Mouse (Mus musculus): Measurements from ENCODE around the gene Otoa.

The Otoa gene

DNA sequence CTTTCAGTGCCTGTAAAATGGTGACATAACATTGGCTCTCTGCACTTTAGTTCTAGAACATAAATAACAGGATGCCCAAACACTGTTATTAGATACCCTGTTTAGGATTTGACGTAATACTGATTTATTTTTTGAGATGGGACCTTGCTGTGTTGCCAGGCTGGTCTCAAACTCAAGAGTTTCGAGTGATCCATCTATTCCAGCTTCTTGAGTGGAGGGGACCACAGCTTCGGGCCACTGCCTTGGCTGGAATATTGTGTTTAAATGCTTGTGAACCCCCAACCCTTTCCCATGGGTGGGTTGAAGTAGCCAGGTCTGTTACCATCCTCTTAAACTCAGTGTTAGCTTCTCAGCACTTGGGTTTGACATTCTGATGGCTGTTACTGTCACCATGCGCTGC is at the start of gene Otoa:
Gene Otoa (plus strand): TSS at position 301 of the 400 bp plus-strand sequence.
- in situ Hi-C loops (cut with MboI, MseI) = no loop called here

- in situ Hi-C loops (cut with MboI, MseI) = no loop called here
Measured at GRCm38 (mm10) chr7:121033856-121034652, 47.4 kb upstream of the Otoa start, which contains the start of gene Mettl9. Mettl9 (plus strand) TSS chr7:121034445.

DNA sequence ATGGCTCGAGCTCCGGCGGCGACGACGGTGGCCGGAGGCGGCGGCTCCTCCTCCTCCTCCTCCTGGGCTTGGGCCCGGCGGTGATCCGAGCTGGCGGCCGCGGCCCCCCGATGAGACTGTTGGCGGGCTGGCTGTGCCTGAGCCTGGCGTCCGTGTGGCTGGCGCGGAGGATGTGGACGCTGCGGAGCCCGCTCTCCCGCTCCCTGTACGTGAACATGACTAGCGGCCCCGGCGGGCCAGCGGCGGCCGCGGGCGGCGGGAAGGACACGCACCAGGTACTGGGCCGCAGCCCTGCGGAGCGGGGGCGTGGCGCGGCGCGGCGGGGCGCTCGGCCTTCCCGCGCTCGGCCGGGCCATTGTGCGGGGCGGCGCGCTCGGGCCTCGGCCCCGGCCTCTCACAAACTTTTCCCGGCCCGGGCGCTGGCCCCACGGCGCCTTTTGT is 46.7 kb upstream of the Otoa start:
- in situ Hi-C loops (cut with MboI, MseI) = no loop called here

DNA sequence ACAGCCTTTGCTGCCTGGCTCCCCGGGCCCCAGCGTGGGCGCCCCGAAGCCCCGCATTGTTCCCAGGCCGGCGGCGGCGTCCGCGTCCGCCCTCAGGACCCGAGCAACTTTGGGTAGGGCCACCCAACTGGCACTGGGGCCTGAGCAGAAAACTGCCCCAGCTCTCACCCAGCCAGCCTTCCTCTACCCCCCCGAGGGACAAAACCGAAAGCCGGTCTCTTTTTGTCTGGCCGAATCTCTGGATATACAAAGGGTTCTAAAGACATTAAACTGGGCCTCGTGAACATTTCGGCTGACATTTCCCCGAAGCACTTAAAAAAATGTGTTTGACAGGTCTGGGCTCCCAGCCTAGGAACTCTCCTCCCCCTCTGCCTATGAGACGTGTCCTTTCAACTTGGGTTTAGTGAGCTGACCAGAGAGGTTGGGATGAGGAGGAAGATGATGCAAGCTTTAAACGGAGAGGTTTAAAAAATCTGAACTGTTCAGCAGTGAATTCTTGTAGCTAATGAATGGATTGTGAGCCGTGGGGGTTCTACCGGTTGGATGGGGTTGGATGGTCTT is 46.2 kb upstream of the Otoa start:
- in situ Hi-C loops (cut with MboI, MseI) = no loop called here

DNA sequence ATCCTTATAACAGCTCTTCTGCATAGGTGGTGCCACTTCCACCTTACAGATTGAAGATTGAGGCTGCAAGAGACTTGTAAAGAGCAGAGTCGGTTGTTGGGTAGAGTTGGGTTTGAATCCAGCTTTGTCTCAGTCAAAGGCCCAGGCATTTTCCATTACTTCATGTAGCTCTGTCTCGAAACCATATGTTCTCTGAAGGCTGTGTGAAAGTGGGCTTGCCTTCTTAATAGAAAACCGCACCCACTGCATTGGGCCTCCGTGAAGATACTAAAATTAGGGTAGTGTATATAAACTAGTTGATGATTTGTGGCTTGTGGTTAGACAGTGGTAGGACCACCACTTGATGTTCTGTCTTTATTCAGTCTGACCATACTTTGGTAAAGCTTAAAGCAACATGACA is 40.9 kb upstream of the Otoa start:
- in situ Hi-C loops (cut with MboI, MseI) = no loop called here

DNA sequence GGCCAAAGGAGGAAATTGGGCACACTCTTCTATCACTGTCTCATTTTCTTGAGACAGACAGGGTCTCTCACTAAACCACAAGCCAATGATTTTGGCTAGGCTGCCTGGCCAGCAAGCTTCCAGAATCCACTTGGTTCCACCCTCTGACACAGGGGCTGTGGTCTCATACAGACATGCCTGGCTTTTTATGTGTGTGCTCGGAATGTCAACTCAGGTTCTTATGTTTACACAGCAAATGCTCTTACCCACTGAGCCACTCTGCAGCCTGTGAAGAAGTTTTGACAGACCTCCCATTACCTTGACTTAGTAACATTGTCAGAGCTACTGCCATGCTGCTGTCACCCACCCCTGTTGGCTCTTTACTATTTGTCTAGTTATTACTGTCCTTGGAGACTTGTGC is 39.5 kb upstream of the Otoa start:
- in situ Hi-C loops (cut with MboI, MseI) = no loop called here

GRCm38 (mm10) chr7:121043004-121043403 is 38.4 kb upstream of the Otoa start:
- in situ Hi-C loops (cut with MboI, MseI) = no loop called here

DNA sequence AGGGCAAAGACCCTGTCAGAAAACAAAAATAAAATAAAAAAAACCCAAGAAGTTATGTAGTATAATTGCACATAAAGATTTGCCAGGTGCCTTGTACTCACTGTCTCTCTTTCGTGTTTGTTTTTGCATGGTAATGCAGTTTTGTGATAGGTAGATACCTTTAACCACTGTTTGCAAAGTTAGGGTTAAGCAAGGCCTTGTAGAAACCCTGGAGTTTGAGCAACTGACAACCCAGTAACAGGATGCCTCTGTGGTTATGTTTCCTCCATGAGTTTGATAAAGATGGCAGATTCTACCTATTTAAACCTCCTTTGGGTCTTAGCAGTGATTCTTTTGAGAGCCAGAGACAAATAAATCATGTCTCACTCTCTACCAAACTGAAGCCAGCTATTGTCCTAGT is 37.9 kb upstream of the Otoa start:
- in situ Hi-C loops (cut with MboI, MseI) = no loop called here

- in situ Hi-C loops (cut with MboI, MseI) = no loop called here
Measured at GRCm38 (mm10) chr7:121044251-121044650, 37.2 kb upstream of the Otoa start.

DNA sequence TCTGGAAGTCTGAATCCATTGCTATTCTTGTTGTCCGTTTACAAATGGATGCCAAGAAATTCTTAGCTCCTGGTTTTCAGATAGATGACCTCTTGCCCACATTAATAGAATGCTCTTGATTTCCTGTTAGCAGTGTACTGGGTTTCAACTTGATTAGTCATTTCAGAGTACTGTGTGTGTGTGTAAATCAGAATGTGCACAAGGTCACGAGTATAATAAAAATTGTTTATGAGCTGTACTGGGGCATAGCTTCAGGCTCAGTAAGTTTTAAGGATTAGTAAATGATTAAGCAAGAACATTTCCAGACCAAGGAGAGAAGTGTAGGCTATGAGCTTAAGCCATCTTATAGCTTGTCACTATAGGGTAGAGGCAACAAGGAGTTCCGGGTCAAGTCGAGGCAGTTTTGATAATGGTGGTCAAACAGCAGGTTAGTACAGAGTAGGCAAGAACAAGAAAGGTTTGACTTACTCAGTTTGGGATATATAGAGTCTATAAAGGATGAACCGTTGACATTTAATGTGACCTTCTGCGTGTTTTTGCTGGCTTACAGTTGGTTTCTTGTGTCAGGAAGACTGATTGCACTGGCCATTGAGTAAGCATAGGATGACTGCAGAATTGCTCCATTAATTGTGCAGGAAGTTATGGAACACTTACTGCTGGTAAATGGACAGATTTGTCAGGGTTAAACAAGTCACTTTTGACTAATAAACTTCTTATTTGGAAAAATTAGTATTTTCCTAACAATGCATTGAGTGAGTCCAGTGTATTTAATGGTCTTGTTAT is 35.6 kb upstream of the Otoa start:
- in situ Hi-C loops (cut with MboI, MseI) = no loop called here

GRCm38 (mm10) chr7:121047624-121048023 is 33.8 kb upstream of the Otoa start:
- in situ Hi-C loops (cut with MboI, MseI) = no loop called here

DNA sequence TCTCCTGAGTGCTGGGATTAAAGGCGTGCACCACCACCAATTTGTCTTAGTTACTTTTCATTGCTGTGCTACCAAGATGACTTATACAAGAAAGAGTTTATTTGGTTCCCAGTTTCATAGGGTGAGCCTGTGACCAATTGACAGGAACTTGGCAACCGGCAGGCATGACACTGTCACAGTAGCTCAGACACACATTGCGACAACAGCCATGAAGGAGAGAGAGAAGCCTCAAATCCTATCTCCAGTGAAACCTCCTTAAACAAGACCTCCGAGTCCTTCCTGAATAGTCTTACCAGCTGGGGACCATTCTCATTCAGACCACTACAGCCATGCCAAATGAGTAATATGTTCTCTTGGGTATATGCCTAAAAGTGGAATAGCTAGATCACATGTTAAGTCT is 28.4 kb upstream of the Otoa start:
- in situ Hi-C loops (cut with MboI, MseI) = no loop called here

GRCm38 (mm10) chr7:121059477-121060218 is 21.8 kb upstream of the Otoa start:
- in situ Hi-C loops (cut with MboI, MseI) = loop anchor here in 1 of 2 experiments (10.0 kb wide), 1 partner anchor 215 kb away; the partner anchor contains the start of gene Eef2k

- in situ Hi-C loops (cut with MboI, MseI) = loop anchor here in 1 of 2 experiments (10.0 kb wide), 1 partner anchor 220 kb away; the partner anchor contains the start of gene Eef2k
Measured at GRCm38 (mm10) chr7:121064309-121064708, 17.1 kb upstream of the Otoa start.

GRCm38 (mm10) chr7:121071276-121071675 is 10.2 kb upstream of the Otoa start:
- in situ Hi-C loops (cut with MboI, MseI) = no loop called here

DNA sequence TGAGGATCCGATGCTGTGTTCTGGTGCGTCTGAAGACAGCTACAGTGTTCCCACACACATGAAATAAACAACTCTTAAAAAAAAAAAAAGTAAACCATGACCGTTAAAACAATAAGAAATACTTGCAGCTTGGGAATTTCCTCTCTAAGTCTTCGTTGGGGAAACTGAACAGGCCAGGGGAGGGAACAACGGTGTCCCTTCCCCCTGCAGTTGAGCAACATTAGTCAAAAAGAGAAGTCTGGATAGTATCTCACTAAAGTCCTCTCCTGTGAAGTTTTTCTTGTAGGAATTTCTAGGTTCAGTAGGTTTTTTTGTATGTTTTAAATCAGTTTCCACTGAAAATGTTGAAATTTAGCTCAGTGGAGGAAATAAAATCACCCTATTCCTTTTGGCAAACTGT is 8.9 kb upstream of the Otoa start:
- in situ Hi-C loops (cut with MboI, MseI) = no loop called here

DNA sequence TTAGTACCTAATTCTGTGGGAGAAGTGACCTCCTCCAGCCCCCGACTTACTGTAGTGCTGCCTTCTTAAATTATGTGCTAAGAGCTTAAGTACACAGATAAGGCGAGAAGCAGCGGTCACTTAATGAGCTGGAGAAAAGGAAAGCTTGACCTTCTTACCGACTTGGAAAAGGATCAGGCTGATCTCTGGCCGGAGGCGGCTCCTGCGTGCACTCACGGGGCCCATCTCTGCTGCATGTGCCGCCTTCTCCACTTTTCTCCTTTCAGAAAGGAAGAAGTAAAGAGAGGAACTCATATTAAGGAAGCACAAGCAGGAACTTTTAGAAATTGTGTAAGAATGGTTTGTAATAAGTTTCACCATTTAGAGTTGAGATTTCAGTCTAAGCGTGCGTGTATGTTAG is 7.2 kb upstream of the Otoa start, which contains the start of gene Igsf6:
Gene Igsf6 (minus strand): TSS at position 292 of the 400 bp plus-strand sequence.
- in situ Hi-C loops (cut with MboI, MseI) = no loop called here

GRCm38 (mm10) chr7:121074801-121075400 is 6.5 kb upstream of the Otoa start:
- in situ Hi-C loops (cut with MboI, MseI) = no loop called here

DNA sequence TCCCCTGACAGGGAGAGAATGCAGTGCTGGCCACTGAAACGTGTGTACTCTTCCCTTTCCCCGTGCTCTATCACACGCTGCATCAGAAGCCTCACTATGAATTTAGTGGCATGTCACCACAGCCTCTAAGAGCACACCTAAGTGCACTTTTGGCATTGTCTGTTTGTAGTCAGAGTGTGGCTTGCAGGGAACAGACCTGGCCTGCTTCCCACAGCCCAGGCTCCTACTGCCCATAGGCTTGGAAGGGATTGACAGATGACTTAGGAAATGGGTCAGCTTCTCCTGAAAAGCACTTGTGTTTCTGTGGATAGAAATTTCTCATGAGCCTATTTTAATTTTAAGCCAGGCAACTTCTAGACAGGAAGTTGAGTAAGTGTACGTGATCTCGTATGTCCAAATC is 6.0 kb upstream of the Otoa start:
- in situ Hi-C loops (cut with MboI, MseI) = no loop called here

DNA sequence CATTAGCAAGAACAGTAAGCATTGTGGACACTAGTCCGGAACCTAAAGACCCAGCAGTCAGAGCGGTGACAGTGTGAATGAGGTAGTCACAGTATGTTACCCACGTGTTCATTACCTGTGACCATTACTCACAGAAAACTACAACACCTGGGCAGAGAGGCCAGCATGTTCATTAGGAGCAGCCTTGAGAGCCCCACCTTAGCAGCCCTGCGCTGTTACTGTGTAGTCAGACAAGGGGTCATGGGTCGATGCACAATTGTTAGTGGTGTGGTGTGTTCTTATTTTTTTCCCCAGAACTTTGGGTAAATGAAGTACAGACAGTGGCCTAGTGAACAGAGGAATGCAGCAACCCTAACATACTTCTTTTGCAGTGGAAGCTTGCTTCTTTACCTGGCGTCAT is 4.1 kb upstream of the Otoa start:
- in situ Hi-C loops (cut with MboI, MseI) = no loop called here

- in situ Hi-C loops (cut with MboI, MseI) = no loop called here
Measured at GRCm38 (mm10) chr7:121077829-121078228, 3.6 kb upstream of the Otoa start.

Measured in T-helper 17 cell (primary cell).